8 mouse cellular contexts compared by ENCODE assay signal in genomic region chr6:100704574-100705365, GRCm38 (mm10). TPM values are rescaled to one million over a fixed set of nuclear protein-coding genes. Genes with fewer than 3 reads are reported as not detected.
DNase-seq lines count a peak whose midpoint lies in the region; ATAC-seq and TF ChIP-seq lines count a peak whose summit lies in the region.

Gene Gxylt2, plus strand, starts transcription at chr6:100704734.

- H3K27ac ChIP-seq in cortical plate, adult 2 months (ENCODE audit: insufficient read depth, low read length): no peak within 1 kb of the TSS
- no peak within 1 kb of the TSS for H3K27ac ChIP-seq in kidney, adult 2 months (ENCODE audit: insufficient read depth, low read depth, low read length)
- no peak within 1 kb of the TSS for H3K27ac ChIP-seq in liver, embryonic 11.5 days (ENCODE audit: low read depth, low read length)
- peak within 1 kb of the TSS; percentile 42; the same call in 1 of the 2 replicates for H3K27ac ChIP-seq in olfactory bulb, adult 2 months (ENCODE audit: insufficient read depth, low read depth, low read length)

- TF ChIP-seq POLR2A in cortical plate, adult 2 months (IDR thresholded peaks at IDR 0.05; ENCODE audit: extremely low read depth, insufficient read depth, low read length): no peak
- no peak for TF ChIP-seq POLR2A in kidney, adult 2 months (IDR thresholded peaks at IDR 0.05; ENCODE audit: low read depth, low read length)
- no peak for TF ChIP-seq POLR2A in olfactory bulb, adult 2 months (IDR thresholded peaks at IDR 0.05; ENCODE audit: insufficient read depth, low read depth, low read length)

- DNase-seq in kidney, adult 2 months: peak; percentile 15
- peak; percentile 58 for DNase-seq in liver, embryonic 11.5 days (ENCODE audit: low spot score)

- H3K4me1 ChIP-seq in erythroblast, embryonic 14.5 days (ENCODE audit: control insufficient read depth): no peaks in the 10 kb centered on the region; the same call in 1 of the 2 replicates
- 0 out of 2 replicates have a peak, but pooled peaks cover 2% of the 10 kb centered on the region for H3K4me1 ChIP-seq in cortical plate, adult 2 months (ENCODE audit: control insufficient read depth, insufficient read depth, low read length)
- H3K4me1 ChIP-seq in kidney, adult 2 months (ENCODE audit: control insufficient read depth, insufficient read depth, low read length): no peaks in the 10 kb centered on the region
- no peaks in the 10 kb centered on the region for H3K4me1 ChIP-seq in liver, embryonic 11.5 days (replicated peaks; ENCODE audit: control insufficient read depth, insufficient read depth, low read length)
- peaks cover 14% of the 10 kb centered on the region; the same call in 1 of the 2 replicates for H3K4me1 ChIP-seq in olfactory bulb, adult 2 months (ENCODE audit: control insufficient read depth, insufficient read depth, low read length)

- peaks cover 33% of the 10 kb centered on the region for H3K27me3 ChIP-seq in erythroblast, embryonic 14.5 days (ENCODE audit: control insufficient read depth)
- no peaks in the 10 kb centered on the region for H3K27me3 ChIP-seq in kidney, adult 2 months (replicated peaks; ENCODE audit: control insufficient read depth, insufficient read depth, low read length)
- H3K27me3 ChIP-seq in liver, embryonic 11.5 days (replicated peaks; ENCODE audit: control insufficient read depth, insufficient read depth, low read length): peaks cover 39% of the 10 kb centered on the region

- under 1% methylated on average over 74 of the region's 77 CpGs for WGBS in kidney, adult 2 months
- under 1% methylated on average over 70 of the region's 77 CpGs for WGBS in liver, embryonic 11.5 days
- under 1% methylated on average over 77 of the region's 77 CpGs for WGBS in olfactory bulb, adult 2 months

- H3K36me3 ChIP-seq in erythroblast, embryonic 14.5 days (ENCODE audit: control insufficient read depth): no peaks in the 10 kb centered on the region
- H3K36me3 ChIP-seq in kidney, adult 2 months (ENCODE audit: control insufficient read depth, insufficient read depth, low read length): no peaks in the 10 kb centered on the region
- H3K36me3 ChIP-seq in liver, embryonic 11.5 days (ENCODE audit: control insufficient read depth, insufficient read depth, low read length): no peaks in the 10 kb centered on the region

- H3K4me2 ChIP-seq in liver, embryonic 11.5 days: peak within 1 kb of the TSS; percentile 85

- no peak for ATAC-seq in erythroblast, adult 5-6 weeks (replicated peaks; ENCODE audit: low FRiP score, poor library complexity, severe bottlenecking)
- peak; percentile 50 for ATAC-seq in granulocyte monocyte progenitor cell, adult 5-6 weeks (replicated peaks; ENCODE audit: poor library complexity, severe bottlenecking)
- peak; percentile 62 for ATAC-seq in liver, embryonic 11.5 days (replicated peaks; ENCODE audit: low FRiP score)
- no peak for ATAC-seq in CD4-positive, CD25-positive, alpha-beta regulatory T cell, adult 4 months

- peak within 1 kb of the TSS; percentile 59 for H3K9ac ChIP-seq in liver, embryonic 11.5 days (ENCODE audit: low read depth, low read length)

- peak within 1 kb of the TSS; percentile 28 for H3K4me3 ChIP-seq in erythroblast, embryonic 14.5 days (replicated peaks)
- peak within 1 kb of the TSS; percentile 37 for H3K4me3 ChIP-seq in cortical plate, adult 2 months (ENCODE audit: insufficient read depth, low read length)
- peak within 1 kb of the TSS; percentile 31 for H3K4me3 ChIP-seq in kidney, adult 2 months (ENCODE audit: insufficient read depth, low read depth, low read length)
- H3K4me3 ChIP-seq in liver, embryonic 11.5 days (ENCODE audit: low read depth, low read length): peak within 1 kb of the TSS; percentile 61
- peak within 1 kb of the TSS; percentile 86 for H3K4me3 ChIP-seq in olfactory bulb, adult 2 months (ENCODE audit: insufficient read depth, low read depth, low read length)

- H3K9me3 ChIP-seq in erythroblast, embryonic 14.5 days (ENCODE audit: control insufficient read depth, low read length): no peaks in the 10 kb centered on the region
- H3K9me3 ChIP-seq in liver, embryonic 11.5 days (ENCODE audit: control insufficient read depth, low read length): no peaks in the 10 kb centered on the region

- TF ChIP-seq CTCF in cortical plate, adult 2 months (IDR thresholded peaks at IDR 0.05; ENCODE audit: extremely low read depth, insufficient read depth, low read length): no peak
- no peak for TF ChIP-seq CTCF in kidney, adult 2 months (conservative IDR thresholded peaks at IDR 0.05; ENCODE audit: insufficient read depth, insufficient read length, low read depth, low read length)
- no peak for TF ChIP-seq CTCF in olfactory bulb, adult 2 months (IDR thresholded peaks at IDR 0.05; ENCODE audit: insufficient read depth, low read depth, low read length)

RNA-seq across cellular contexts. Expression of gene Gxylt2, which starts in this region (rescaled TPM):
- not detected in 2 replicates for polyA plus RNA-seq in erythroblast, embryonic 14.5 days (2012)
- total RNA-seq in erythroblast, adult 5-6 weeks (2015; ENCODE audit: low replicate concordance): not detected in 2 replicates
- total RNA-seq in erythroblast, adult 5-6 weeks (2017; ENCODE audit: low replicate concordance): not detected in 2 replicates
- 0.59 and 0.77 TPM in 2 replicates for polyA plus RNA-seq in cortical plate, adult 2 months (2012; rRNA removed)
- not detected in 2 replicates for total RNA-seq in granulocyte monocyte progenitor cell, adult 5-6 weeks (2014; fragmentation: Nextera tagmentation)
- not detected in 2 replicates for total RNA-seq in granulocyte monocyte progenitor cell, adult 5-6 weeks (2017)
- polyA plus RNA-seq in kidney, adult 2 months (2012; rRNA removed): 0.66 and 0.86 TPM in 2 replicates
- 0.84 and 0.96 TPM in 2 replicates for polyA plus RNA-seq in liver, embryonic 11.5 days (2014; fragmentation: Nextera tagmentation; extraction: Ambion mirVana)
- polyA plus RNA-seq in olfactory bulb, adult 2 months (2012; ENCODE audit: insufficient read depth, insufficient read length, low replicate concordance, missing spikeins): not detected in 2 replicates
- under 1 TPM in 1 of 2 experiments, not detected in 1; 0.17 TPM for polyA plus RNA-seq in CD4-positive, CD25-positive, alpha-beta regulatory T cell, adult 4 months (2017; shearing (Covaris generic))

Comparison
In these comparisons a context has a peak if more than half of its experiments do, and no peak if none do; other contexts are left out.
1. Peak in ATAC-seq in granulocyte monocyte progenitor cell, adult 5-6 weeks; RNA of the gene not detected or under 1 TPM.
2. Peak in DNase-seq and H3K4me3 ChIP-seq in kidney, adult 2 months; RNA of the gene not detected or under 1 TPM.
3. Peak in DNase-seq, ATAC-seq, H3K4me3 ChIP-seq, H3K9ac ChIP-seq and H3K4me2 ChIP-seq in liver, embryonic 11.5 days; RNA of the gene not detected or under 1 TPM.
4. H3K4me3 ChIP-seq: peak in every context shown above with its lines; median percentile 86 in olfactory bulb, adult 2 months; 61 in liver, embryonic 11.5 days; 37 in cortical plate, adult 2 months; 31 in kidney, adult 2 months; 28 in erythroblast, embryonic 14.5 days.